Mouse (Mus musculus) c-Kit-positive CD71-positive TER-119-positive erythroid progenitor cells, embryonic 14.5 days (primary cell): ENCODE data around the gene Trem2.
"Not testable (repeated sequence)": the region's sequence is repeated elsewhere in the genome, so short reads cannot be mapped to it uniquely, and the experiment has no call there.

Experiments used
- DNase-seq: peaks from one replicate; pipeline ENCODE4 v3.0.0-alpha.2; 2013; ENCODE audit warnings: low spot score

Gene Trem2

GRCm38 (mm10) chr17:48346231-48346630 lies at the start of gene Trem2:
Gene Trem2 (plus strand): TSS chr17:48346401.
- DNase-seq = no peak

DNA sequence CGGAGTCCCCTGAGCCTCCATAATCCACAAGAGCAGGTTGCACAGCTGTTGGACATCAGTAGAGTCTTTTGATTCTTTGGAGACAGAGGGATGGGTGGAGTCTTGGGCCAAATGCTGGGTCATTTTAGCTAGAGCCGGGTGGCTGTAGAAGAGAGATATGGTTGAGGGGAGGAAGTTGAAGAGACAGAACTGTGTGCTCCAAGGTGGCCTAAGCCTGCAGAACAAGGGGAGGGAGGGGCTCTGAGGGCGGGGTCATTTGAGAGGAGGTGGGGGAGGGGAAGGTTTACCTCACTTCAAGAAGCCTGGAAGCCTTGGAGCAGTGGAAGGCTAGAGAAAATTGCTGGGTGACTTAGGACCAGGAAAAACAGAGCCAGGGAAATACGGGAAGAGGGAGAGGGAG lies 47.0 kb upstream of the Trem2 start, which contains the start of gene Treml2:
Gene Treml2, plus strand, starts transcription at position 296 of the 400 bp plus-strand sequence.
- peak; percentile 76 for DNase-seq

- no peak for DNase-seq
These were observed 46.4 kb upstream of the Trem2 start for GRCm38 (mm10) chr17:48299756-48300155.

- DNase-seq = peak; percentile 59
These were observed 46.0 kb upstream of the Trem2 start for GRCm38 (mm10) chr17:48300199-48300598.

DNA sequence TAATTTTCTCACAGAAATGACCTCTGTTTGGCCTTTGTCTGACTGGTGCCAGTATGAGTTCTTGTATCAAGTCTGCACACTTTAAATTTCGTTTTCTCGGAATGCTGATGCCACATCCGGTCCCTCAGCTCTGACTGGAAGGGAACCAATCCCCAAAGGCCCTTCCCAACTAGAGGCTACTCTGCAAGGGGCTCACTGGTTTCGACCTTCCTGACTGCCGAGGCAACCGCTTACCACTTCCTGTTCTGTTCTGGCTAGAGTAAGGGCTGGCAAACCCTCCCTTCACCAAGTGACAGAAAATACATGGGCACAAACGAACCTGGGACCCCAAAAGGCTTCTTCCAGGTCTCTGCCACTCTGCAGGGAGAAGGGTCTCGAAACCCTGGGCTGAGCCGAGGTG lies 45.3 kb upstream of the Trem2 start:
- DNase-seq = no peak

GRCm38 (mm10) chr17:48301792-48302191 lies 44.4 kb upstream of the Trem2 start:
- no peak for DNase-seq

DNA sequence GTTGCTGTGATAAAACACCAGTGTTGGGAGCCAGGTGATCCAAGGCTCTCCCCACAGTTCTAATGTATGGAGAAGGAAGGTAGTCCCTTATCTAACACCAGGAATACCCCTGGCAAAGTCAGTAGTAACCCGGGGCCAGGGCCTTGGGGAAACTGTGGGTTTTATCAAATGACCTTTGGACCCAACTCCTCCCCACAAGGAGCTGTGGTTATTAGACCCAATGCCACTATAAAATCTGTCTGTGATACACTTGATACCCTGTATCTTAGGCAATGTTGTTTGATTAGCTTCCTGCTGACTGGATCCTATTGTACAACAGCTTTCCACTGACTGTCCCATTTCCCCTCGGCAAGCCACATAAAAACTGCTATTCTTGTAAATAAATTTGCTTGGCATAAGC lies 34.1 kb upstream of the Trem2 start:
- no peak for DNase-seq

DNA sequence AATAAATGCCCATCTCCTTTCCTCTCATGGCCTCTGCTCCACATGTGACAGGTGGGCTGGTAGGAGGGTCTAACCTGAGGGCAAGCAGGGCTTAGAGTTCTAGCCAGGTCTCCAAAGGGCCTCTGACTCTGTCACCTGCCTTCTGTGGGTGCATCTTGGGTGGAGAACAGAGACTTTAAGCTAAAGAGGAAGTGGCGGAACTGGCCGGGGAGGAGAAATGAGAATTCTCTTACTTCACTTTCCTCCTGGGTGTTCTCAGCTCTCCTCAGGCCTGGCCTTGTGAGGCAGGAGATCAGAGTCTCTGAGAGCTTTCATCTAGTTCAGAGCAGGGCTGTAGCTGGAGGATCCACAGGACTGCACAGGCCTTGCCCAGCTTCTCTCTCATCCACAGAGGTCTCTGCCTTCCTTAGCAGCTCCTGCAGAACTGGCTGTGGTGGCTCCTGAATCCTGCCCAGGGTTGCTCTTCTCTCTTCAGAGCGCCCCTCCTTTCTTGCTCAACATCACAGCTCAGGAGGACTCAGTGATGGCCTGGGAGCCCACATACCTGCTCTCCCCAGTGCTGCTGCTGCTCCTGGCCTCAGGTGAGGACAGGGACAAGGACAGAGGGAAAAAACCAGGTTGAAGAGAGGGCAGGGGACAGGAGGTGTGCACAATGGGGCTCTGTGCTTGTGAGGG lies 30.2 kb upstream of the Trem2 start, which contains the start of gene B430306N03Rik:
Gene B430306N03Rik, plus strand, starts transcription at position 237 of the 675 bp plus-strand sequence.
- not testable (repeated sequence) for DNase-seq

- DNase-seq = no peak
These were observed 27.5 kb upstream of the Trem2 start for GRCm38 (mm10) chr17:48318686-48319085.

GRCm38 (mm10) chr17:48321279-48321678 lies 24.9 kb upstream of the Trem2 start:
- DNase-seq = no peak

DNA sequence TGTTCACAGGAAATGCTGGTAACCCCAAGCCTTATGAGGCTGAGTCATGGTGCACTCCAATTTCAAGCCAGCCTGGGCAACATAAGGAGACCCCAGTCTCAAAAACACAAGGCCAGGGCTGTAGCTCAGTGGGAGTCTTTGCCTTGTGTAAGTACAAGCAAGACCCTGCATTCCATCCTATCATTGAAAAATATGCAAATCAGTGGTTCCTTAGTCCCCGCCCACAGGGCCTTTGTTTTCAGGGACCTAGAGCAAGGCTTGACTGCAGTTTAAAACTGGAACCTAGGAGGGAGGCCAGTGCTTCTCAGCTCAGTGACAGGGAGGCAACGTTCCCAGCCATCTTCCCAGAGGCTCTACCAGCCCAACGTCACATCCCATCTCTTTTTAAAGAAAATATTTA lies 23.0 kb upstream of the Trem2 start:
- DNase-seq = no peak

- DNase-seq = no peak
These were observed 21.9 kb upstream of the Trem2 start for GRCm38 (mm10) chr17:48324258-48324657.

GRCm38 (mm10) chr17:48325093-48325492 lies 21.1 kb upstream of the Trem2 start:
- DNase-seq = no peak

GRCm38 (mm10) chr17:48325638-48326037 lies 20.6 kb upstream of the Trem2 start:
- DNase-seq = no peak

- DNase-seq = no peak
These were observed 19.5 kb upstream of the Trem2 start for GRCm38 (mm10) chr17:48326656-48327055.

- DNase-seq = no peak
These were observed 13.7 kb upstream of the Trem2 start for GRCm38 (mm10) chr17:48332524-48332923.

GRCm38 (mm10) chr17:48334186-48334585 lies 12.0 kb upstream of the Trem2 start:
- DNase-seq = no peak

DNA sequence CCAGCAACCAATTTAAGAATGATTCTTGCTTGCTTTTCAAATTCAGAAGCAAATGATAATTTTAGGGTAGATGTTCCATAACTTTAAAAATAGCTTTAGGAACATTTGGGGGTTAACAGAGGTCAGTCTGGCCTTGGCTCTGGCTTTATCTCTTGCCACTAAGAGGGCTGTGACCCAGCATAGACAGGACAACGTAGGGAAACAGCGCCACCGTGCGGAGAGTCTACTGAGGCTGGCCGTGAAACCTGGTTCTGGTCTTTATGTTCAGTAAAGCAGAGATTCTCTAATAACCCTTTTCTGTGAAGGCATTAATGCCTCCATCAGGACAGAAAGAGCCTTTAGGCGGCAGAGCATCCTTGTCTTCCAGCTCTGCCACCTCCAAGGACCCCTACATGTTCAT lies 9.3 kb upstream of the Trem2 start:
- peak; percentile 82 for DNase-seq

DNA sequence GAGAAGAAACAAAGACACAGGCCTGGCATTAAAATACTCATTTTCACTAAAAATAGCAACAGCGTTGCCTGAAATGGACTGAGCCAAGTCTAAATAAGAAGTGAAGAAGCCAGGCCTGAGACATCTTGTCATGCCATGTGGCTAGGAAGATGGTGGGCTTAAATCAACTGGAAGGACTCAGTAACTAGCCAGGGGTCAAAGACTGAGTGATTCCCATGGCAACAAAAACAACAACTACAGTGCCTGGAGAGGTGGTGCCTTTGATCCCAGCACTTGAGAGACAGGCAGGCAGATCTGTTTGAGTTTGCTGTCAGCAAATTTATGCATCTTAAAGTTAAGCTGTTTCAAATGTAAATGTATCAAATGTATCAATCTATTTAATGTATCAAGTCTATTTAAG lies 5.9 kb upstream of the Trem2 start:
- DNase-seq = no peak

GRCm38 (mm10) chr17:48341947-48342346 lies 4.3 kb upstream of the Trem2 start:
- DNase-seq = no peak

- no peak for DNase-seq
These were observed 3.1 kb upstream of the Trem2 start for GRCm38 (mm10) chr17:48343065-48343464.

- DNase-seq = no peak
These were observed 377 bp upstream of the Trem2 start for GRCm38 (mm10) chr17:48345824-48346223.

- DNase-seq = no peak
These were observed 633 bp downstream of the Trem2 start for GRCm38 (mm10) chr17:48346834-48347233.

GRCm38 (mm10) chr17:48347287-48347686 lies 1.1 kb downstream of the Trem2 start:
- no peak for DNase-seq
